Mouse (Mus musculus): ENCODE data around the gene Ptpra. TPM values are rescaled to one million over a fixed set of nuclear protein-coding genes. Genes with fewer than 3 reads are reported as not detected.

The Ptpra gene
- 37.3 TPM for polyA plus RNA-seq (2014; fragmentation: Illumina TruSeq; extraction: RNeasy Lipid Tissue Mini Kit (QIAGEN cat#74804); ENCODE audit: insufficient read depth, low read depth, low replicate concordance)

GRCm38 (mm10) chr2:130449794-130450433 is at the start of gene Ptpra:
Gene Ptpra, plus strand, starts transcription at chr2:130450278.

GRCm38 (mm10) chr2:130404939-130405338 is 45.1 kb upstream of the Ptpra start, which contains the start of the genes Gm28372 and 1700020A23Rik:
Gene Gm28372, plus strand, starts transcription at chr2:130405239.
Gene 1700020A23Rik, plus strand, starts transcription at chr2:130405259.

GRCm38 (mm10) chr2:130406178-130406577 is 43.9 kb upstream of the Ptpra start, which contains the start of gene Tmem239:
Gene Tmem239, plus strand, starts transcription at chr2:130406478.

GRCm38 (mm10) chr2:130424126-130424853 is 25.8 kb upstream of the Ptpra start, which contains the start of the genes Vps16 and Pced1a:
Gene Vps16, plus strand, starts transcription at chr2:130424339.
Gene Pced1a, minus strand, starts transcription at chr2:130424701.

GRCm38 (mm10) chr2:130563212-130564055 is 113.4 kb downstream of the Ptpra start, which contains the start of gene Mrps26:
Gene Mrps26, plus strand, starts transcription at chr2:130563742.

GRCm38 (mm10) chr2:130575873-130576272 is 125.8 kb downstream of the Ptpra start, which contains the start of gene Oxt:
Gene Oxt, plus strand, starts transcription at chr2:130576173.

GRCm38 (mm10) chr2:130582552-130582951 is 132.5 kb downstream of the Ptpra start, which contains the start of gene Avp:
Gene Avp, minus strand, starts transcription at chr2:130582554.

Other genes with a start within 250 kb of the Ptpra start
- 42.9 TPM for gene Nop56, start 175.8 kb upstream of the Ptpra start, polyA plus RNA-seq (2014; fragmentation: Illumina TruSeq; extraction: RNeasy Lipid Tissue Mini Kit (QIAGEN cat#74804); ENCODE audit: insufficient read depth, low read depth, low replicate concordance)
- 75.8 TPM for gene Idh3b, start 165.7 kb upstream of the Ptpra start, polyA plus RNA-seq (2014; fragmentation: Illumina TruSeq; extraction: RNeasy Lipid Tissue Mini Kit (QIAGEN cat#74804); ENCODE audit: insufficient read depth, low read depth, low replicate concordance)
- 1.2 TPM for gene Ebf4, start 155.1 kb upstream of the Ptpra start, polyA plus RNA-seq (2014; fragmentation: Illumina TruSeq; extraction: RNeasy Lipid Tissue Mini Kit (QIAGEN cat#74804); ENCODE audit: insufficient read depth, low read depth, low replicate concordance)
- gene Cpxm1, start 52.7 kb upstream of the Ptpra start, polyA plus RNA-seq (2014; fragmentation: Illumina TruSeq; extraction: RNeasy Lipid Tissue Mini Kit (QIAGEN cat#74804); ENCODE audit: insufficient read depth, low read depth, low replicate concordance) = 16.6 TPM
- not detected for gene Gm28372, start 45.0 kb upstream of the Ptpra start, polyA plus RNA-seq (2014; fragmentation: Illumina TruSeq; extraction: RNeasy Lipid Tissue Mini Kit (QIAGEN cat#74804); ENCODE audit: insufficient read depth, low read depth, low replicate concordance)
- not detected for gene 1700020A23Rik, start 45.0 kb upstream of the Ptpra start, polyA plus RNA-seq (2014; fragmentation: Illumina TruSeq; extraction: RNeasy Lipid Tissue Mini Kit (QIAGEN cat#74804); ENCODE audit: insufficient read depth, low read depth, low replicate concordance)
- not detected for gene Tmem239, start 43.8 kb upstream of the Ptpra start, polyA plus RNA-seq (2014; fragmentation: Illumina TruSeq; extraction: RNeasy Lipid Tissue Mini Kit (QIAGEN cat#74804); ENCODE audit: insufficient read depth, low read depth, low replicate concordance)
- 49.0 TPM for gene Vps16, start 25.9 kb upstream of the Ptpra start, polyA plus RNA-seq (2014; fragmentation: Illumina TruSeq; extraction: RNeasy Lipid Tissue Mini Kit (QIAGEN cat#74804); ENCODE audit: insufficient read depth, low read depth, low replicate concordance)
- 5.8 TPM for gene Pced1a, start 25.6 kb upstream of the Ptpra start, polyA plus RNA-seq (2014; fragmentation: Illumina TruSeq; extraction: RNeasy Lipid Tissue Mini Kit (QIAGEN cat#74804); ENCODE audit: insufficient read depth, low read depth, low replicate concordance)
- gene Mrps26, start 113.5 kb downstream of the Ptpra start, polyA plus RNA-seq (2014; fragmentation: Illumina TruSeq; extraction: RNeasy Lipid Tissue Mini Kit (QIAGEN cat#74804); ENCODE audit: insufficient read depth, low read depth, low replicate concordance) = 35.2 TPM
- not detected for gene Oxt, start 125.9 kb downstream of the Ptpra start, polyA plus RNA-seq (2014; fragmentation: Illumina TruSeq; extraction: RNeasy Lipid Tissue Mini Kit (QIAGEN cat#74804); ENCODE audit: insufficient read depth, low read depth, low replicate concordance)
- not detected for gene Avp, start 132.3 kb downstream of the Ptpra start, polyA plus RNA-seq (2014; fragmentation: Illumina TruSeq; extraction: RNeasy Lipid Tissue Mini Kit (QIAGEN cat#74804); ENCODE audit: insufficient read depth, low read depth, low replicate concordance)
- gene Fastkd5, start 179.7 kb downstream of the Ptpra start, polyA plus RNA-seq (2014; fragmentation: Illumina TruSeq; extraction: RNeasy Lipid Tissue Mini Kit (QIAGEN cat#74804); ENCODE audit: insufficient read depth, low read depth, low replicate concordance) = 4.1 TPM
- gene Ubox5, start 179.8 kb downstream of the Ptpra start, polyA plus RNA-seq (2014; fragmentation: Illumina TruSeq; extraction: RNeasy Lipid Tissue Mini Kit (QIAGEN cat#74804); ENCODE audit: insufficient read depth, low read depth, low replicate concordance) = 2.2 TPM
- gene Lzts3, start 192.5 kb downstream of the Ptpra start, polyA plus RNA-seq (2014; fragmentation: Illumina TruSeq; extraction: RNeasy Lipid Tissue Mini Kit (QIAGEN cat#74804); ENCODE audit: insufficient read depth, low read depth, low replicate concordance) = 3.0 TPM
- 140 TPM for gene Ddrgk1, start 214.4 kb downstream of the Ptpra start, polyA plus RNA-seq (2014; fragmentation: Illumina TruSeq; extraction: RNeasy Lipid Tissue Mini Kit (QIAGEN cat#74804); ENCODE audit: insufficient read depth, low read depth, low replicate concordance)
- 26.2 TPM for gene Itpa, start 217.3 kb downstream of the Ptpra start, polyA plus RNA-seq (2014; fragmentation: Illumina TruSeq; extraction: RNeasy Lipid Tissue Mini Kit (QIAGEN cat#74804); ENCODE audit: insufficient read depth, low read depth, low replicate concordance)
- 0.20 TPM for gene Slc4a11, start 247.2 kb downstream of the Ptpra start, polyA plus RNA-seq (2014; fragmentation: Illumina TruSeq; extraction: RNeasy Lipid Tissue Mini Kit (QIAGEN cat#74804); ENCODE audit: insufficient read depth, low read depth, low replicate concordance)